Mouse (Mus musculus): ENCODE data around the gene Yy1. TPM values are rescaled to one million over a fixed set of nuclear protein-coding genes. Genes with fewer than 3 reads are reported as not detected.

Gene Yy1
- polyA plus RNA-seq, 1 experiment from 2014 or later, result 19.5 TPM

DNA sequence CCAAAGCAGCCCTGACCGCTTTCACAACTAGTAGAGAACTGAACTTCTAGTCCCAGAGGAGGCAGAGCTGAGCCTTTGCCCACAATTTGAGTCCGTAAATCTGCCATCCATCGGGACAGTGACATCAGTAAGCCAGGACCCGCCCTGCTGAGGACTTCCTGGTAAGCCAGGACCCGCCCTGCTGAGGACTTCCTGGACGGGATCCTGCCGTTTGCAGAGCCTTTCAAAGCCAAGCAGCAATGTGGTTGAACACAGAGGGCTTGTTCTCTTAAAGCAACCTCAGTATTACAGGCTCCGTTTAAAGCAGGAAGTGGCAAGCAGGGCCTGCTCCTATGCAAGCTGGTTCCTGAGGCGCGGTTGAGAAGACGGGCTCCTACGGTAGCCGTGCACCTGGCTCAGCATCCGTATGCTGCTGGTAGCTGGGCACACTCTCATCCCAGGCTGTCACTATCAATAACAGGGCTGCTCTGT, 27.0 kb upstream of the Yy1 start:
- Histone ChIP-seq H3K27ac (ENCODE audit: low read depth, low read length) (no peak overlapping the region), H3K9me3 (ENCODE audit: control insufficient read depth, low read length) (no peaks in the 10 kb centered on the region), H3K4me1 (ENCODE audit: control insufficient read depth, insufficient read depth, low read length) (no peaks in the 10 kb centered on the region), H3K36me3 (ENCODE audit: control insufficient read depth, insufficient read depth, low read length) (no peaks in the 10 kb centered on the region), H3K27me3 (ENCODE audit: control insufficient read depth, insufficient read depth, low read length) (no peaks in the 10 kb centered on the region), H3K4me2 (peak overlapping the region; percentile 27; the same call in 1 of the 2 replicates), H3K4me3 (ENCODE audit: low read depth, low read length) (0 out of 2 replicates have a peak overlapping the region, but pooled peaks have one; percentile 4), H3K9ac (ENCODE audit: low read length) (peak overlapping the region; percentile 18; the same call in 1 of the 2 replicates)
- ATAC-seq (ENCODE audit: low FRiP score) (no peak), DNase-seq (ENCODE audit: low spot score, missing footprints) (peak; percentile 69)
- WGBS, result 35% methylated on average over 14 of the region's 14 CpGs

DNA sequence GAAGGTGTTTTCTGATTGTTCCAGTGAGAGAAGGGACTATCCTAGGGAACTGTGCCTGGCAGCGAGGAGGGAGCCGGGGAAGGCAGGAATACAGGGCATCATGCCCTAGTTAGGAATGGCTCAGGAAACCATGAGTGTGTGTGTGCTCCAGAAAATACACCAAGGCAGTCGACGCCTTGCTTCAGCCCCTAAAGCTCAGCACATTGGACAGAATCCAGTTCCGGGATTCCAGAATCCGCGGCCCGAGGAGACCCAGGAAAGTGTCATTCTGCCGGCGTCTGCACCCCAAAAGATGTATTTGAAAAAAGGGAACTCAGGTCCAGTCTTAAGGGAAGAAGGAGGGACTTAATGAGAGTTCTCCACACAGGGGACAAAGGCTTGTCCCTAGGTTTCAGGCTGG, 26.5 kb upstream of the Yy1 start:
- H3K27ac ChIP-seq (ENCODE audit: low read depth, low read length), result no peak overlapping the region
- 70% methylated on average over 10 of the region's 10 CpGs for WGBS
- ATAC-seq (ENCODE audit: low FRiP score) (no peak), DNase-seq (ENCODE audit: low spot score, missing footprints) (peak; percentile 75)
- no peaks in the 10 kb centered on the region for H3K4me1 ChIP-seq (ENCODE audit: control insufficient read depth, insufficient read depth, low read length)
- H3K27me3 ChIP-seq (ENCODE audit: control insufficient read depth, insufficient read depth, low read length), result no peaks in the 10 kb centered on the region
- H3K4me2 ChIP-seq, result peak overlapping the region; percentile 27; the same call in 1 of the 2 replicates
- H3K36me3 ChIP-seq (ENCODE audit: control insufficient read depth, insufficient read depth, low read length), result no peaks in the 10 kb centered on the region
- no peak overlapping the region for H3K4me3 ChIP-seq (ENCODE audit: low read depth, low read length)
- no peak overlapping the region for H3K9ac ChIP-seq (ENCODE audit: low read length)
- H3K9me3 ChIP-seq (ENCODE audit: control insufficient read depth, low read length), result no peaks in the 10 kb centered on the region

DNA sequence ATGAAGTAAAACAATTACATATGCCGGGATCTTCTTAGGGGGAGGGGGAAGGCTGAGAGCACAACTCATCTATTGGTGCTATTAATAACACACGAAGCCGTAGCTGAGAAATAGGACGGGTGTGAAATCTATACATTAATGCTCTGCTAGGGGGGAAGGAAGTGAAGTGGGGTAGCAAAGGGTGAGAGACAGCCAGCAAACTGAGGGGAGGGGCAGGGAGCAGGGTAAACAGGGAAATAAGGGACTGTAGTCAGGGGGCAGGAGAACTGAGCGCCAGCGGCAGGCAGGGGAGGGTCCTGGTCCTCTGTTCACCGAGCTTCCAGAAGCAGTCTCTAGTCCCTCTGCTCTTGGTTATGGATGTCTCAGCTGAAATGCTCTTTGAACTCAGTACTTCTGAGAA, 25.9 kb upstream of the Yy1 start:
- Histone ChIP-seq H3K27ac (ENCODE audit: low read depth, low read length) (no peak overlapping the region), H3K4me1 (ENCODE audit: control insufficient read depth, insufficient read depth, low read length) (no peaks in the 10 kb centered on the region), H3K27me3 (ENCODE audit: control insufficient read depth, insufficient read depth, low read length) (no peaks in the 10 kb centered on the region), H3K4me2 (no peak overlapping the region), H3K9me3 (ENCODE audit: control insufficient read depth, low read length) (no peaks in the 10 kb centered on the region), H3K36me3 (ENCODE audit: control insufficient read depth, insufficient read depth, low read length) (no peaks in the 10 kb centered on the region), H3K9ac (ENCODE audit: low read length) (no peak overlapping the region), H3K4me3 (ENCODE audit: low read depth, low read length) (no peak overlapping the region)
- peak; percentile 81 for DNase-seq (ENCODE audit: low spot score, missing footprints)
- no peak for ATAC-seq (ENCODE audit: low FRiP score)
- 69% methylated on average over 7 of the region's 7 CpGs for WGBS

DNA sequence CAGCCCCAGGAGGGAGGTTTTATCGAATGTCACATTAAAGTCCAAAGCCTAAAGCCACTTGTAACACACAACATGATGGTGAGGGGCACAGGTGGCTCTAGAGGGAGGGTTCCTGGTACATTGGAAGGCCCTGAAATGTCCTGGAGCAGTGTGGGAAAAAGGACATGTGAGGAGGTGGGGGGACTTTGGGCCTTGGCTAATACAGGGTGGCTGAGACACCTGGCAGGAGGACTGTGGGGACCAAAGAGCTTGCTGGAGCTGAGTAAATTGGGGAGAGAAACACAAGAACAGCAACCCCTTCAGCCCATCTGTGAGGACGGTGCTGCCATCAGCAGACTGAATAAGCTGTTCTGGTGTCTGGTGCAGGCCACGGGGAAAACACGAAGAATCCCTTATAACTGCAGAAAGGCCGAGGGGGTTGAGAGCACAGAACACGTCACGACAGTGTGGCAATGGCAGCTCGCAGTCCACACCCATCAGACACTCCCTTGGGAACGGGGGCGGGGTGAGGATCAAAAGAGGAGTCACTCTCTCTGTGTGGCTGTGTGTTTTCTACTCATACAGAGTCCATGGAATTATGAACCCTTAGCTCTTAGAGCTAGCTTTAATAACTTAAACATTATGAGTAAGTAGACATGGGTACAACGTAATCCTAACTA, 24.4 kb upstream of the Yy1 start:
- H3K36me3 ChIP-seq (ENCODE audit: control insufficient read depth, insufficient read depth, low read length), result no peaks in the 10 kb centered on the region; the same call in 1 of the 2 replicates
- WGBS, result 89% methylated on average over 11 of the region's 11 CpGs
- no peak overlapping the region for H3K27ac ChIP-seq (ENCODE audit: low read depth, low read length)
- no peak overlapping the region for H3K9ac ChIP-seq (ENCODE audit: low read length)
- no peaks in the 10 kb centered on the region for H3K4me1 ChIP-seq (ENCODE audit: control insufficient read depth, insufficient read depth, low read length)
- ATAC-seq (ENCODE audit: low FRiP score) (no peak), DNase-seq (ENCODE audit: low spot score, missing footprints) (peak; percentile 69)
- H3K27me3 ChIP-seq (ENCODE audit: control insufficient read depth, insufficient read depth, low read length), result no peaks in the 10 kb centered on the region
- no peaks in the 10 kb centered on the region for H3K9me3 ChIP-seq (ENCODE audit: control insufficient read depth, low read length)
- H3K4me3 ChIP-seq (ENCODE audit: low read depth, low read length), result no peak overlapping the region
- no peak overlapping the region for H3K4me2 ChIP-seq

DNA sequence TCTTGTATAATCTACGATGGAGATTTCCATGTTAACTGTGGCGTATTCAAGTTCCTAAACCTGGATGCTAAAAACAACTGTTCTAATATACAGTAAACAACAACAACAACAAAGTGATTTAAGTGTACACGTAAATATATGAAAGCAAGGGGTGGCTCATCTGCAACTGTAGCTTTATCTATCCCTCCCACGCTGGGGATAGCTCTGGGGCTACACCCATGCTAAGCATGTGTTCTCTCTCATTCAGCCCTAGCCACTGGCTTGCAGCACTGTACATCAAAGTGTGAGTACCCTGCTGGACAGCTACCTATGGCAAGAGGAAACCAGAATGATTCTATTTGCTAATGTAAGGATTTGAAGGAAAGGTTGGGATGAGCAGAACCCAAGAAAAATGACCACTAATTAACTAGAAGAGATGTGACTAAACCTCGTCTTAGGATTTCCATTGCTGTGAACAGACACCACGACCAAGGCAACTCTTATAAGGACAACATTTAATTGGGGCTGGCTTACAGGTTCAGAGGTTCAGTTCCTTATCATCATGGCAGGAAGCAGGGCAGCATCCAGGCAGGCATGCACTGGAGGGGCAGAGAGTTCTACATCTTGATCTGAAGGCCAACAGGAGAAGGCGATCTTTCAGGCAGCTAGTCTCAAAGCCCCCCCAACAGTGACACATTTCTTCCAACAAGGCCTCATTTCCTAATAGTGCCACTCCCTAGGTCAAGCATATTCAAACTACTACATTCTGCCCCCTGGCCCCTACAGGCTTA, 12.5 kb upstream of the Yy1 start:
- Histone ChIP-seq H3K27me3 (ENCODE audit: control insufficient read depth, insufficient read depth, low read length) (no peaks in the 10 kb centered on the region), H3K9me3 (ENCODE audit: control insufficient read depth, low read length) (peaks cover 7% of the 10 kb centered on the region; the same call in 1 of the 2 replicates), H3K36me3 (ENCODE audit: control insufficient read depth, insufficient read depth, low read length) (0 out of 2 replicates have a peak, but pooled peaks cover 2% of the 10 kb centered on the region), H3K9ac (ENCODE audit: low read length) (no peak overlapping the region), H3K4me3 (ENCODE audit: low read depth, low read length) (no peak overlapping the region), H3K4me2 (no peak overlapping the region), H3K27ac (ENCODE audit: low read depth, low read length) (no peak overlapping the region), H3K4me1 (ENCODE audit: control insufficient read depth, insufficient read depth, low read length) (no peaks in the 10 kb centered on the region)
- 95% methylated on average over 7 of the region's 7 CpGs for WGBS
- ATAC-seq (ENCODE audit: low FRiP score) (no peak), DNase-seq (ENCODE audit: low spot score, missing footprints) (peak; percentile 23)

DNA sequence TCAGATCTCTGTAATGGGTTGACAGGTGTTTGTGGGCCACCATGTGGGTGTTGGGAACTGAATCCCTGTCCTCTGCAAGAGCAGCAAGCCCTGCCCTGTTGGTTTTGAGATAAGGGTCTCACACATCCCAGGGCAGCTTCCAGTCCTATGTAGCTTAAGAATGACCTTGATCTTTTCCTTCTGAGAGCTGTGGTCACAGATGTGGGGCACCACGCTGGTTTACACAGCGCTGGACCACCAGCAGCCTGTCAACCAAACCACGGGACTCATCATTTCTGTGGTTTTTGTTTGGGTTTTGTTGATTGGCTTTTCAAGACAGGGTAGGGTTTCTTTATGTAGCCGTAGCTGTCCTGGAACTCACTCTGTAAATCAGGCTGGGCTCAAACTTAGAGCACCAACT, 7.6 kb upstream of the Yy1 start:
- Histone ChIP-seq H3K27ac (ENCODE audit: low read depth, low read length) (no peak overlapping the region), H3K4me2 (no peak overlapping the region), H3K9ac (ENCODE audit: low read length) (no peak overlapping the region), H3K27me3 (ENCODE audit: control insufficient read depth, insufficient read depth, low read length) (no peaks in the 10 kb centered on the region), H3K9me3 (ENCODE audit: control insufficient read depth, low read length) (peaks cover 7% of the 10 kb centered on the region; the same call in 1 of the 2 replicates), H3K4me1 (ENCODE audit: control insufficient read depth, insufficient read depth, low read length) (no peaks in the 10 kb centered on the region), H3K36me3 (ENCODE audit: control insufficient read depth, insufficient read depth, low read length) (no peaks in the 10 kb centered on the region), H3K4me3 (ENCODE audit: low read depth, low read length) (no peak overlapping the region)
- no peak for DNase-seq (ENCODE audit: low spot score, missing footprints)
- ATAC-seq (ENCODE audit: low FRiP score), result no peak
- 91% methylated on average over 4 of the region's 4 CpGs for WGBS

DNA sequence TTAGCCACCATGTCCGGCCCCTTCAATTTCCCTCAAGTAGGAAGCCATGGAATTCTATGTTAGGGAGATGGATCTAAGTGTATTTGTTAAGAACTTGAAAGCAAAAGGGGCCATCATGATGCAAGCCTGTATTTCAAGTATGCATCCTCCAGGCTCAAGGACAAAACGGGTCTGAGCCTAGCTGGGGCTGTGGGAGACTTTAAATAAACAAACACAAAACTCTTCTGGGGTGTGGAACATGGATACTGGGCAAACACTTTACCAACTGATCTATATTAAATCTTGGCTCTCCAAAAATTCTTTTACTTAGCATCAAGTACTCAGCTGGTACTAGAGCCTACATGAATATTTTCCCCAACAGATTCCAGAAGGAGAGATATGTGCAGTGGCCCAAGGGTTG, 5.4 kb upstream of the Yy1 start:
- ATAC-seq (ENCODE audit: low FRiP score) (no peak), DNase-seq (ENCODE audit: low spot score, missing footprints) (peak; percentile 41)
- Histone ChIP-seq H3K4me3 (ENCODE audit: low read depth, low read length) (no peak overlapping the region), H3K9me3 (ENCODE audit: control insufficient read depth, low read length) (peaks cover 7% of the 10 kb centered on the region; the same call in 1 of the 2 replicates), H3K4me1 (ENCODE audit: control insufficient read depth, insufficient read depth, low read length) (peaks cover 5% of the 10 kb centered on the region; the same call in 1 of the 2 replicates), H3K36me3 (ENCODE audit: control insufficient read depth, insufficient read depth, low read length) (no peaks in the 10 kb centered on the region), H3K27ac (ENCODE audit: low read depth, low read length) (no peak overlapping the region), H3K9ac (ENCODE audit: low read length) (no peak overlapping the region), H3K4me2 (no peak overlapping the region), H3K27me3 (ENCODE audit: control insufficient read depth, insufficient read depth, low read length) (no peaks in the 10 kb centered on the region)
- 91% methylated on average over 2 of the region's 2 CpGs for WGBS

DNA sequence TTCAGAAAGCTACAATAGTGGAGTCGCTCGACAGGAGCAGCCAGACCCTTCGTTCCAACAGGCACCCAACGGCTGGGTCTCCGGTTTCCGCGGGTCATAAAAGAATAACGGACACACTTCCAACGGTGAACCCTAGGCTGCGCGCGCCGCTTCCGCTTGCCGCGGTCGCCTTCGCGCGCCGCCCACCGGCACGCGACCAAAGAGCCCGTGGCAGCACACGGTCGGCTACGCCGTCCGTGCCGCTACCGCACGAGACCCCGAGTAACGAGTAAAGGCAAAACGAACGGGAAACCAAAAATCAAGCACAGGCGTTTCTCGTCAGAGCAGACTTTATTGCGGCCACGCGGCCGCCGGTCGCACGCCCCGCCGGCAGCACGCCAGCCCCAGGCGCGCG, 624 bp upstream of the Yy1 start:
- peak overlapping the region; percentile 98 for H3K4me3 ChIP-seq (ENCODE audit: low read depth, low read length)
- H3K4me1 ChIP-seq (ENCODE audit: control insufficient read depth, insufficient read depth, low read length), result peaks cover 10% of the 10 kb centered on the region
- ATAC-seq (ENCODE audit: low FRiP score) (peak; percentile 47), DNase-seq (ENCODE audit: low spot score, missing footprints) (peak; percentile 98)
- peak overlapping the region; percentile 88 for H3K9ac ChIP-seq (ENCODE audit: low read length)
- H3K27ac ChIP-seq (ENCODE audit: low read depth, low read length), result peak overlapping the region; percentile 93
- H3K9me3 ChIP-seq (ENCODE audit: control insufficient read depth, low read length), result no peaks in the 10 kb centered on the region
- WGBS, result under 1% methylated on average over 52 of the region's 52 CpGs
- no peaks in the 10 kb centered on the region for H3K36me3 ChIP-seq (ENCODE audit: control insufficient read depth, insufficient read depth, low read length)
- peak overlapping the region; percentile 57 for H3K4me2 ChIP-seq
- no peaks in the 10 kb centered on the region for H3K27me3 ChIP-seq (ENCODE audit: control insufficient read depth, insufficient read depth, low read length)

DNA sequence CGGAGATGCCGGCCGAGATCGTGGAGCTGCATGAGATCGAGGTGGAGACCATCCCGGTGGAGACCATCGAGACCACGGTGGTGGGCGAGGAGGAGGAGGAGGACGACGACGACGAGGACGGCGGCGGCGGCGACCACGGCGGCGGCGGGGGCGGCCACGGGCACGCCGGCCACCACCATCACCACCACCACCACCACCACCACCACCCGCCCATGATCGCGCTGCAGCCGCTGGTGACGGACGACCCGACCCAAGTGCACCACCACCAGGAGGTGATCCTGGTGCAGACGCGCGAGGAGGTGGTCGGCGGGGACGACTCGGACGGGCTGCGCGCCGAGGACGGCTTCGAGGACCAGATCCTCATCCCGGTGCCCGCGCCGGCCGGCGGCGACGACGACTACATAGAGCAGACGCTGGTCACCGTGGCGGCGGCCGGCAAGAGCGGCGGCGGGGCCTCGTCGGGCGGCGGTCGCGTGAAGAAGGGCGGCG, 724 bp downstream of the Yy1 start:
- Histone ChIP-seq H3K9ac (ENCODE audit: low read length) (peak overlapping the region; percentile 91), H3K27ac (ENCODE audit: low read depth, low read length) (peak overlapping the region; percentile 93), H3K36me3 (ENCODE audit: control insufficient read depth, insufficient read depth, low read length) (no peaks in the 10 kb centered on the region), H3K4me3 (ENCODE audit: low read depth, low read length) (peak overlapping the region; percentile 98), H3K4me2 (peak overlapping the region; percentile 42), H3K4me1 (ENCODE audit: control insufficient read depth, insufficient read depth, low read length) (peaks cover 10% of the 10 kb centered on the region), H3K9me3 (ENCODE audit: control insufficient read depth, low read length) (no peaks in the 10 kb centered on the region), H3K27me3 (ENCODE audit: control insufficient read depth, insufficient read depth, low read length) (no peaks in the 10 kb centered on the region)
- peak; percentile 2; the same call in 1 of the 2 replicates for ATAC-seq (ENCODE audit: low FRiP score)
- DNase-seq (ENCODE audit: low spot score, missing footprints), result peak; percentile 86
- WGBS, result under 1% methylated on average over 66 of the region's 71 CpGs

Data from midbrain, embryonic 11.5 days (tissue).